ENCODE assay signal across 34 mouse cellular contexts in the genomic region with DNA sequence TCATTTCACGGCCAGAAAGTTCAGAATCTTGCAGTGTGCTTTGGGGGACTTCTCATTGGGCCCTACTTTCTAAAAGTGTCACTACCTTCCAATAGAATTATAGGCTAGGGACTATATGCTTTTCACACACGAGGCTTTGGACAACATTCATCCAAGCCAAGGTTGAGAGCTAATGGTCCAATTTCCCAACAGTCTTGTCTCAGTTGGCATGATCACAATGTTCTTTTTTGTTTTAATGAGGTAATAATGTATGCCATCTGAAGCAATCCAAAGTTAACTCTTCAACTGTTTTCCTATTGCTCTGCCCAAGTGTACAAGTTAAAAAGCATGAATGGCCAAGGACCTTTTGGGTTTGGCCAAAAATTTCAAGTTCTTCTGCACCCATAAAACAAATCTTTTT. TPM values are rescaled to one million over a fixed set of nuclear protein-coding genes. Genes with fewer than 3 reads are reported as not detected.
"Had no signal": no experiment of that assay in that cellular context is flagged by ENCODE, and none has a peak within 500 bp of the region (broad histone marks: within the 10 kb centered on the region; RNA-seq: fewer than 3 reads in every experiment).

No protein-coding gene starts in this region.

- DNase-seq: cerebellum, adult 2 months; cerebellum, adult 8-10 months; cerebellum, adult 9-10 months; cerebellum, adult 9-11 months; cerebellum, postnatal 10 days; cerebellum, postnatal 14 days; cerebellum, postnatal 25 days; cerebellum, postnatal 36 days; embryo, embryonic 11 days; forebrain, postnatal 0 days; gastrocnemius, adult 2 months; gastrocnemius, postnatal 10 days; gastrocnemius, postnatal 14 days; gastrocnemius, postnatal 25 days; gastrocnemius, postnatal 36 days; heart, adult 11 months; heart, adult 18-20 months; heart, adult 2 months had no signal

RNA-seq across cellular contexts. Expression of gene Cxcl2, which starts 15.8 kb away (rescaled TPM):
- polyA plus RNA-seq: cerebellum, adult 2 months; cortical plate, adult 2 months; embryonic facial prominence, embryonic 10.5 days; embryonic facial prominence, embryonic 11.5 days; embryonic facial prominence, embryonic 12.5 days; embryonic facial prominence, embryonic 13.5 days; embryonic facial prominence, embryonic 14.5 days; embryonic facial prominence, embryonic 15.5 days; forebrain, embryonic 10.5 days; forebrain, embryonic 11.5 days; forebrain, embryonic 12.5 days; forebrain, embryonic 13.5 days; forebrain, embryonic 14.5 days; forebrain, embryonic 15.5 days; forebrain, embryonic 16.5 days; forebrain, postnatal 0 days; frontal cortex, adult 2 months had no signal

RNA-seq across cellular contexts. Expression of gene Cxcl1, which starts 28.5 kb away (rescaled TPM):
- polyA plus RNA-seq: erythroblast, embryonic 14.5 days; forebrain, embryonic 10.5 days; forebrain, embryonic 11.5 days; forebrain, embryonic 12.5 days; forebrain, embryonic 13.5 days; forebrain, embryonic 16.5 days had no signal
